Mouse (Mus musculus): ENCODE data around the gene Itpr2.

- TF ChIP-seq POLR2A (IDR thresholded peaks at IDR 0.05; ENCODE audit: low read depth, low read length) (no peak), CTCF (conservative IDR thresholded peaks at IDR 0.05; ENCODE audit: insufficient read depth, insufficient read length, low read depth, low read length) (no peak)
Measured at GRCm38 (mm10) chr6:146249096-146249495, 252.9 kb downstream of the Itpr2 start.

Data from kidney, adult 2 months (tissue).